Mouse (Mus musculus): Measurements from ENCODE around the gene Adam19. TPM values are rescaled to one million over a fixed set of nuclear protein-coding genes. Genes with fewer than 3 reads are reported as not detected.
A peak's percentile ranks its signal among the peaks of the same experiment; 100 is the strongest.
"Not testable (repeated sequence)": the region's sequence is repeated elsewhere in the genome, so short reads cannot be mapped to it uniquely, and the experiment has no call there.

Adam19 gene
- polyA plus RNA-seq, 1 experiment, result 3.6 TPM

- Histone ChIP-seq H3K27me3 (replicated peaks; ENCODE audit: control insufficient read depth, insufficient read depth, low read length) (no peaks in the 10 kb centered on the region), H3K27ac (ENCODE audit: insufficient read depth, low read depth, low read length) (no peak within 1 kb of the TSS), H3K36me3 (ENCODE audit: control insufficient read depth, insufficient read depth, low read length) (no peaks in the 10 kb centered on the region), H3K4me1 (ENCODE audit: control insufficient read depth, insufficient read depth, low read length) (no peaks in the 10 kb centered on the region), H3K4me3 (ENCODE audit: insufficient read depth, low read depth, low read length) (peak within 1 kb of the TSS; percentile 55)
- TF ChIP-seq CTCF (conservative IDR thresholded peaks at IDR 0.05; ENCODE audit: insufficient read depth, insufficient read length, low read depth, low read length) (no peak), POLR2A (IDR thresholded peaks at IDR 0.05; ENCODE audit: low read depth, low read length) (no peak)
- WGBS, result 2% methylated on average over 40 of the region's 40 CpGs
- no peak for DNase-seq
Observed at GRCm38 (mm10) chr11:46165866-46166585, 110.2 kb downstream of the Adam19 start, which contains the start of gene Nipal4. Gene Nipal4 (minus strand): TSS chr11:46166508.

- Histone ChIP-seq H3K4me3 (ENCODE audit: insufficient read depth, low read depth, low read length) (no peak overlapping the region), H3K36me3 (ENCODE audit: control insufficient read depth, insufficient read depth, low read length) (no peaks in the 10 kb centered on the region), H3K4me1 (ENCODE audit: control insufficient read depth, insufficient read depth, low read length) (no peaks in the 10 kb centered on the region), H3K27me3 (replicated peaks; ENCODE audit: control insufficient read depth, insufficient read depth, low read length) (no peaks in the 10 kb centered on the region), H3K27ac (ENCODE audit: insufficient read depth, low read depth, low read length) (no peak overlapping the region)
- no peak for TF ChIP-seq POLR2A (IDR thresholded peaks at IDR 0.05; ENCODE audit: low read depth, low read length)
- TF ChIP-seq CTCF (conservative IDR thresholded peaks at IDR 0.05; ENCODE audit: insufficient read depth, insufficient read length, low read depth, low read length), result no peak
- no peak for DNase-seq
- 87% methylated on average over 7 of the region's 7 CpGs for WGBS
Observed at GRCm38 (mm10) chr11:46168506-46168905, 112.7 kb downstream of the Adam19 start.

- DNase-seq, result no peak
- 79% methylated on average over 3 of the region's 3 CpGs for WGBS
- no peaks in the 10 kb centered on the region for H3K36me3 ChIP-seq (ENCODE audit: control insufficient read depth, insufficient read depth, low read length)
- no peak for TF ChIP-seq CTCF (conservative IDR thresholded peaks at IDR 0.05; ENCODE audit: insufficient read depth, insufficient read length, low read depth, low read length)
- no peak for TF ChIP-seq POLR2A (IDR thresholded peaks at IDR 0.05; ENCODE audit: low read depth, low read length)
- no peak overlapping the region for H3K27ac ChIP-seq (ENCODE audit: insufficient read depth, low read depth, low read length)
- no peaks in the 10 kb centered on the region for H3K27me3 ChIP-seq (replicated peaks; ENCODE audit: control insufficient read depth, insufficient read depth, low read length)
- no peak overlapping the region for H3K4me3 ChIP-seq (ENCODE audit: insufficient read depth, low read depth, low read length)
- no peaks in the 10 kb centered on the region for H3K4me1 ChIP-seq (ENCODE audit: control insufficient read depth, insufficient read depth, low read length)
Observed at GRCm38 (mm10) chr11:46169908-46170307, 114.1 kb downstream of the Adam19 start.

- 91% methylated on average over 9 of the region's 9 CpGs for WGBS
- Histone ChIP-seq H3K36me3 (ENCODE audit: control insufficient read depth, insufficient read depth, low read length) (no peaks in the 10 kb centered on the region), H3K27me3 (replicated peaks; ENCODE audit: control insufficient read depth, insufficient read depth, low read length) (no peaks in the 10 kb centered on the region), H3K27ac (ENCODE audit: insufficient read depth, low read depth, low read length) (no peak overlapping the region), H3K4me3 (ENCODE audit: insufficient read depth, low read depth, low read length) (no peak overlapping the region), H3K4me1 (ENCODE audit: control insufficient read depth, insufficient read depth, low read length) (no peaks in the 10 kb centered on the region)
- no peak for DNase-seq
- TF ChIP-seq POLR2A (IDR thresholded peaks at IDR 0.05; ENCODE audit: low read depth, low read length) (no peak), CTCF (conservative IDR thresholded peaks at IDR 0.05; ENCODE audit: insufficient read depth, insufficient read length, low read depth, low read length) (no peak)
Observed at GRCm38 (mm10) chr11:46172128-46172527, 116.3 kb downstream of the Adam19 start.

- H3K4me3 ChIP-seq (ENCODE audit: insufficient read depth, low read depth, low read length), result no peak overlapping the region
- H3K27ac ChIP-seq (ENCODE audit: insufficient read depth, low read depth, low read length), result no peak overlapping the region
- no peaks in the 10 kb centered on the region for H3K27me3 ChIP-seq (replicated peaks; ENCODE audit: control insufficient read depth, insufficient read depth, low read length)
- no peaks in the 10 kb centered on the region for H3K4me1 ChIP-seq (ENCODE audit: control insufficient read depth, insufficient read depth, low read length)
- no peaks in the 10 kb centered on the region for H3K36me3 ChIP-seq (ENCODE audit: control insufficient read depth, insufficient read depth, low read length)
- 83% methylated on average over 6 of the region's 6 CpGs for WGBS
- DNase-seq, result no peak
- TF ChIP-seq CTCF (conservative IDR thresholded peaks at IDR 0.05; ENCODE audit: insufficient read depth, insufficient read length, low read depth, low read length) (no peak), POLR2A (IDR thresholded peaks at IDR 0.05; ENCODE audit: low read depth, low read length) (no peak)
Observed at GRCm38 (mm10) chr11:46176155-46176554, 120.4 kb downstream of the Adam19 start.

- H3K27ac ChIP-seq (ENCODE audit: insufficient read depth, low read depth, low read length), result no peak overlapping the region
- DNase-seq, result no peak
- no peaks in the 10 kb centered on the region for H3K4me1 ChIP-seq (ENCODE audit: control insufficient read depth, insufficient read depth, low read length)
- no peaks in the 10 kb centered on the region for H3K36me3 ChIP-seq (ENCODE audit: control insufficient read depth, insufficient read depth, low read length)
- H3K4me3 ChIP-seq (ENCODE audit: insufficient read depth, low read depth, low read length), result no peak overlapping the region
- TF ChIP-seq POLR2A (IDR thresholded peaks at IDR 0.05; ENCODE audit: low read depth, low read length) (no peak), CTCF (conservative IDR thresholded peaks at IDR 0.05; ENCODE audit: insufficient read depth, insufficient read length, low read depth, low read length) (no peak)
- 79% methylated on average over 10 of the region's 10 CpGs for WGBS
- H3K27me3 ChIP-seq (replicated peaks; ENCODE audit: control insufficient read depth, insufficient read depth, low read length), result no peaks in the 10 kb centered on the region
Observed at GRCm38 (mm10) chr11:46177246-46178043, 121.7 kb downstream of the Adam19 start.

- 91% methylated on average over 1 of the region's 1 CpGs for WGBS
Observed at GRCm38 (mm10) chr11:46182031-46182430, 126.2 kb downstream of the Adam19 start.

More at GRCm38 (mm10) chr11:46182031-46182430, 126.2 kb downstream of the Adam19 start:
- not testable (repeated sequence) for H3K36me3 ChIP-seq (ENCODE audit: control insufficient read depth, insufficient read depth, low read length); H3K4me3 ChIP-seq (ENCODE audit: insufficient read depth, low read depth, low read length); DNase-seq; H3K27me3 ChIP-seq (replicated peaks; ENCODE audit: control insufficient read depth, insufficient read depth, low read length); H3K27ac ChIP-seq (ENCODE audit: insufficient read depth, low read depth, low read length); H3K4me1 ChIP-seq (ENCODE audit: control insufficient read depth, insufficient read depth, low read length)
